Mouse (Mus musculus): Measurements from ENCODE around the gene Apoa2.

GRCm38 (mm10) chr1:171187851-171188700 is 36.8 kb upstream of the Apoa2 start:
- no peak for TF ChIP-seq CTCF (IDR thresholded peaks at IDR 0.05)
- TF ChIP-seq POLR2A (IDR thresholded peaks at IDR 0.05; ENCODE audit: insufficient read depth, low read depth, low read length) = no peak
- no peak for TF ChIP-seq EP300 (IDR thresholded peaks at IDR 0.05; ENCODE audit: insufficient read depth, low read depth, low read length)

All from heart, adult 2 months (tissue).